Mouse (Mus musculus) intestine, embryonic 16.5 days (tissue): ENCODE measurements around the gene Tbcel. TPM values are rescaled to one million over a fixed set of nuclear protein-coding genes. Genes with fewer than 3 reads are reported as not detected.
A peak's percentile ranks its signal among the peaks of the same experiment; 100 is the strongest.

Source experiments
- ATAC-seq: fragments of 200-750 bp; cut with Nextera tagmentation; 2 replicates; pipeline ENCODE4 v1.8.0; 2017; ENCODE audit warnings: moderate TSS enrichment, moderate library complexity
- H3K27ac ChIP-seq: fragments of 300-500 bp; sonication (generic); 2 replicates; pipeline ENCODE4 v1.5.1; 2014; ENCODE audit warnings: mild to moderate bottlenecking, low read length
- H3K27me3 ChIP-seq: fragments of 300-500 bp; sonication (generic); replicated peaks from 2 replicates; pipeline ENCODE4 v1.6.1; 2014; ENCODE audit warnings: low read length, control low read depth, mixed read lengths; ENCODE audit not compliant: control insufficient read depth, insufficient read depth
- H3K36me3 ChIP-seq: fragments of 300-500 bp; sonication (generic); 2 replicates; pipeline ENCODE4 v1.6.1; 2014; ENCODE audit warnings: low read length, control low read depth; ENCODE audit not compliant: control insufficient read depth, insufficient read depth
- H3K4me1 ChIP-seq: fragments of 300-500 bp; sonication (generic); 2 replicates; pipeline ENCODE4 v1.6.1; 2014; ENCODE audit warnings: low read length, control low read depth, mixed read lengths; ENCODE audit not compliant: control insufficient read depth, insufficient read depth
- H3K4me2 ChIP-seq: fragments of 300-500 bp; sonication (generic); 2 replicates; pipeline ENCODE4 v1.6.1; 2014; ENCODE audit warnings: low read depth, low read length, control low read depth
- H3K4me3 ChIP-seq: fragments of 300-500 bp; sonication (generic); 2 replicates; pipeline ENCODE4 v1.5.1; 2014; ENCODE audit warnings: mild to moderate bottlenecking, low read length
- H3K9ac ChIP-seq: fragments of 300-500 bp; sonication (generic); 2 replicates; pipeline ENCODE4 v1.6.1; 2014; ENCODE audit warnings: low read depth, low read length
- H3K9me3 ChIP-seq: fragments of 300-500 bp; sonication (generic); 2 replicates; pipeline ENCODE4 v1.6.1; 2016; ENCODE audit warnings: low read length, control low read depth; ENCODE audit not compliant: control insufficient read depth
- WGBS: fragments of 180-500 bp; shearing (Covaris S2); extraction: QIAGEN DNeasy Blood & Tissue Kit; methylation state at CpG from one replicate; pipeline ENCODE4 v1.1.7; 2014; 5-methylcytosine and 5-hydroxymethylcytosine counted together
- polyA plus RNA-seq: library from polyadenylated mRNA; unstranded; fragments of >200 nt; fragmentation: Nextera tagmentation; extraction: Ambion mirVana; gene quantifications from 2 replicates; pipeline ENCODE4 v1.2.1, GENCODE M21; 2015

Gene Tbcel
- polyA plus RNA-seq, 1 experiment from 2014 or later: 5.1 TPM

- ATAC-seq: peak; percentile 87
Observed at GRCm38 (mm10) chr9:42471921-42472747, 35.5 kb downstream of the Tbcel start.

GRCm38 (mm10) chr9:42471214-42471613, 36.4 kb downstream of the Tbcel start:
- ATAC-seq: peak; percentile 76
- Histone ChIP-seq H3K9ac (peak overlapping the region; percentile 87; the same call in 1 of the 2 replicates), H3K36me3 (no peaks in the 10 kb centered on the region), H3K4me2 (peak overlapping the region; percentile 83), H3K9me3 (no peaks in the 10 kb centered on the region), H3K27me3 (no peaks in the 10 kb centered on the region), H3K4me3 (peak overlapping the region; percentile 88), H3K27ac (peak overlapping the region; percentile 77), H3K4me1 (peaks cover 18% of the 10 kb centered on the region)
- WGBS: 39% methylated on average over 4 of the region's 4 CpGs

More at GRCm38 (mm10) chr9:42471921-42472747, 35.5 kb downstream of the Tbcel start:
- peak overlapping the region; percentile 88 for H3K4me3 ChIP-seq
- H3K9me3 ChIP-seq: no peaks in the 10 kb centered on the region
- no peaks in the 10 kb centered on the region for H3K27me3 ChIP-seq
- H3K4me1 ChIP-seq: peaks cover 14% of the 10 kb centered on the region
- H3K27ac ChIP-seq: peak overlapping the region; percentile 77
- 6% methylated on average over 49 of the region's 49 CpGs for WGBS
- H3K4me2 ChIP-seq: peak overlapping the region; percentile 83
- no peaks in the 10 kb centered on the region for H3K36me3 ChIP-seq
- peak overlapping the region; percentile 87 for H3K9ac ChIP-seq

DNA sequence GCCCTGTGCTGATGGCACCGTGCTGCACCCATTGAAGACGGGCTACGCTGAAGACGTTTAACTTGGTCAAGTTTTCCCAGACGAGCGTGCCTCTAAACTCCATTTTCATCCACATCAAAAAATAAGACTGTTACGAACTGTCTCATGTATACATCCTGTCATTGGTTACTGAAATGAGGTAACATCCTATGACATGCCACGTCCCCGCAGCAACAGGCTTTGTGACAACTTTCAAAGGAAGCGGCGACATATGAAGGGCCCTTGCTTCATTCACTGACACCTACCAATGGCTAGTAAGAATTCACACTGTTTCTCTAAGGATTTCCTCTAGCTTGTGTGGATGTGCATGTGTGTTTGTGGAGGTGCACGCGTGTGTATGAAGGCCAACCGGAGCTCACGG, 38.3 kb downstream of the Tbcel start:
- ATAC-seq: no peak

GRCm38 (mm10) chr9:42468360-42468759, 39.2 kb downstream of the Tbcel start:
- H3K27ac ChIP-seq: no peak overlapping the region
- H3K4me1 ChIP-seq: peaks cover 26% of the 10 kb centered on the region
- ATAC-seq: no peak
- H3K9ac ChIP-seq: no peak overlapping the region
- 87% methylated on average over 5 of the region's 5 CpGs for WGBS
- no peak overlapping the region for H3K4me3 ChIP-seq
- no peaks in the 10 kb centered on the region for H3K36me3 ChIP-seq
- no peaks in the 10 kb centered on the region for H3K9me3 ChIP-seq
- no peak overlapping the region for H3K4me2 ChIP-seq
- H3K27me3 ChIP-seq: no peaks in the 10 kb centered on the region

More for the DNA sequence above, 38.3 kb downstream of the Tbcel start:
- Histone ChIP-seq H3K27me3 (no peaks in the 10 kb centered on the region), H3K36me3 (no peaks in the 10 kb centered on the region), H3K4me3 (no peak overlapping the region), H3K27ac (no peak overlapping the region), H3K9ac (no peak overlapping the region), H3K4me1 (peaks cover 20% of the 10 kb centered on the region), H3K9me3 (no peaks in the 10 kb centered on the region), H3K4me2 (no peak overlapping the region)
- 95% methylated on average over 15 of the region's 15 CpGs for WGBS

GRCm38 (mm10) chr9:42467116-42467815, 40.3 kb downstream of the Tbcel start:
- Histone ChIP-seq H3K36me3 (no peaks in the 10 kb centered on the region), H3K4me2 (no peak overlapping the region), H3K4me1 (peaks cover 33% of the 10 kb centered on the region), H3K4me3 (no peak overlapping the region), H3K9me3 (no peaks in the 10 kb centered on the region), H3K27ac (no peak overlapping the region), H3K27me3 (no peaks in the 10 kb centered on the region), H3K9ac (no peak overlapping the region)
- no peak for ATAC-seq
- 51% methylated on average over 12 of the region's 12 CpGs for WGBS

GRCm38 (mm10) chr9:42465661-42466091, 41.9 kb downstream of the Tbcel start:
- 71% methylated on average over 5 of the region's 5 CpGs for WGBS
- Histone ChIP-seq H3K27me3 (no peaks in the 10 kb centered on the region), H3K4me2 (no peak overlapping the region), H3K36me3 (no peaks in the 10 kb centered on the region), H3K4me3 (no peak overlapping the region), H3K9ac (no peak overlapping the region), H3K27ac (no peak overlapping the region), H3K9me3 (no peaks in the 10 kb centered on the region), H3K4me1 (peaks cover 38% of the 10 kb centered on the region)
- ATAC-seq: no peak

- Histone ChIP-seq H3K36me3 (no peaks in the 10 kb centered on the region), H3K4me2 (no peak overlapping the region), H3K4me3 (no peak overlapping the region), H3K9ac (no peak overlapping the region), H3K27me3 (no peaks in the 10 kb centered on the region), H3K4me1 (peaks cover 49% of the 10 kb centered on the region), H3K9me3 (no peaks in the 10 kb centered on the region), H3K27ac (no peak overlapping the region)
- ATAC-seq: no peak
- 92% methylated on average over 9 of the region's 9 CpGs for WGBS
Observed at GRCm38 (mm10) chr9:42464181-42464580, 43.4 kb downstream of the Tbcel start.

- no peaks in the 10 kb centered on the region for H3K27me3 ChIP-seq
- peak overlapping the region; percentile 61 for H3K27ac ChIP-seq
- peak; percentile 94 for ATAC-seq
- H3K4me3 ChIP-seq: no peak overlapping the region
- H3K9me3 ChIP-seq: no peaks in the 10 kb centered on the region
- peak overlapping the region; percentile 48 for H3K9ac ChIP-seq
- H3K4me2 ChIP-seq: peak overlapping the region; percentile 27; the same call in 1 of the 2 replicates
- no peaks in the 10 kb centered on the region for H3K36me3 ChIP-seq
- 40% methylated on average over 8 of the region's 8 CpGs for WGBS
- H3K4me1 ChIP-seq: peaks cover 56% of the 10 kb centered on the region
Observed at GRCm38 (mm10) chr9:42463220-42463989, 44.2 kb downstream of the Tbcel start.
